Mouse (Mus musculus) lung, postnatal 0 days (tissue): ENCODE measurements around the gene Gjb2.

ENCODE experiments used
- CTCF ChIP-seq: IDR thresholded peaks from 2 replicates; pipeline ENCODE4 v1.5.1; 2016; ENCODE audit warnings: antibody characterized with exemption, mild to moderate bottlenecking
- EP300 ChIP-seq: IDR thresholded peaks from 2 replicates; pipeline ENCODE4 v1.6.1; 2016; ENCODE audit warnings: antibody characterized with exemption, mild to moderate bottlenecking, control low read depth

GRCm38 (mm10) chr14:57082863-57083262 is 21.6 kb downstream of the Gjb2 start:
- TF ChIP-seq CTCF (no peak), EP300 (no peak)
